Mouse (Mus musculus) layer of hippocampus, postnatal 14 days (tissue): Measurements from ENCODE around the gene Adap2. TPM values are rescaled to one million over a fixed set of nuclear protein-coding genes. Genes with fewer than 3 reads are reported as not detected.
A peak's percentile ranks its signal among the peaks of the same experiment; 100 is the strongest.
"Not testable (repeated sequence)": the region's sequence is repeated elsewhere in the genome, so short reads cannot be mapped to it uniquely, and the experiment has no call there.

Source experiments
- DNase-seq, 2 experiments: peaks; one replicate each; pipeline ENCODE4 v3.0.0; 2021 to 2022; ENCODE audit warnings: low spot score in 2 of 2, mixed read lengths in 1 of 2
- long read RNA-seq, 2 experiments: library from polyadenylated mRNA; stranded (forward); transcript quantifications; one replicate each; pipeline ENCODE4 v2.0.0; 2021
- total RNA-seq, 2 experiments: library from RNA; stranded (reverse); gene quantifications; 2 replicates each; pipeline ENCODE4 v1.2.3; 2021

The Adap2 gene
- 10 to 100 TPM; 10.3 to 11.0 TPM for total RNA-seq
- long read RNA-seq, experiment 1, partial matches to known transcripts, result 2 of 3 reads
- long read RNA-seq, experiment 1, other reads (novel, unspliced or antisense), result 0 of 3 reads
- long read RNA-seq, experiment 2, partial matches to known transcripts, result 2 of 2 reads
- long read RNA-seq, experiment 2, other reads (novel, unspliced or antisense), result 0 of 2 reads

DNA sequence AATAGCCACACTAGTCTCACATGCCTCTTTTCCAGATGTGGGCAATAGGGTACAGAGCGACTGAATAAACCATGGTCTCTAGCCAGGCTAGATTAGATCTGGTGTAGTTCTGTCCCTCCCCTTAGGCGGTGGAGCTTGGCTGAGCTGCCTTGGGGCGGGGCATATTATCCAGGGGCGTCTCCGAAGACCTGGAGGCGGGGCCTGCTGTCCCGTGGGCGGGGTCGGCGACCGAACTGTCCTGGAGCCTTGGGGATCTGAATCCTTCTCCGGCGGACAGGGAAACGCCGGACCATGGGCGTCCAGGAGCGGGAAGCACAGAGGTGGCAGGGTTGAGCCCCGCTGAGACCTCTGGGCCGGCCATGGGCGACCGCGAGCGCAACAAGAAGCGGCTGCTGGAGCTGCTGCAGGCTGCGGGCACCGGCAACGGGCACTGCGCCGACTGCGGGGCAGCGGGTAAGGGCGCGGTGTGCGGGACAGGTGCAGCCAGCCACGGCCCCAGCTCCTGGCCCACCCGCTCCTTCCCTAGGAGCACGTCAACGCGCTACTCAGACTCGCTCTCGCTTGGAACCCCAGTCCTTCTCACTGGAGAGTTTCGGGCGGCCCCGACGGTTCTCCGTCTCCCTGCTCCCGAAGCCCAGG is at the start of gene Adap2:
TSS of gene Adap2 (plus strand) at position 249 of the 639 bp plus-strand sequence.
- peak; percentile 66 to 70 for DNase-seq

DNA sequence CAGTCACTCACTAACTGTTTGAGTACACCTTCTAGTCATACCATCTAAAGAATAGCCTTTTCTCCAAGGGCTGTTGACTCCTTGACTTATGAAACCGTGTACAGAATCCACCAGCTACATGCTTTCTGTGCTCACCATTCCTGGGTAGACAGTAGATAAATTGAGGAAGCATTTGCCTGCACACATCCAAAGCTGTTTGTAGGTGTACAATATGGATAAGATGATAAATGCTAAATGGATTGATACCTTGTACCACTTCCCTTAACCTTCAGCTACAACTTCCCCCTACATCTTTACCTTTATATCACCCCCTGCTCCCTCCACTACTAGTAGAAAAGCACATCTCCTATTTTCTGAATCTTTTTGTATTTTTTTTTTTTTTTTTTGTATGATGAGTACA is 49.5 kb upstream of the Adap2 start:
- DNase-seq, result no peak

DNA sequence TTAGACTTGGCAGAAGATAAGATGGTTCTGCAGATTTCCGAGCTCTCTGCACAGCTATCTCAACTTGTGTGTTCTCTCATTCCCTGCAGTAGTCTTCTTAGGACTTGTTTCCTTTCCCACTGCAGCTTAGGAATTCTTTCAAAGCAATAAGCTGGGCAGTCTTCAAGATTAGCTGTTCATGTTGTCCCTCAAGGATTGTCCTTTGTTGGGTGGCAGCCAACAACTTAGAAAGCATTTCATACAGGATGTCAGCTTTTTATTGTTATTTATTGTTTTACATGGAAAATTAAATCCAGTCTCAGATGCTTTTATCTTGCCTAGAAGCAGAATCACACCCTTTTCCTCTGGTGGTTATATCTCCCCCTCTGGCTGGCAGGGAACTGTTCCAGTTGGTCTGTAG is 37.5 kb upstream of the Adap2 start:
- no peak for DNase-seq

DNA sequence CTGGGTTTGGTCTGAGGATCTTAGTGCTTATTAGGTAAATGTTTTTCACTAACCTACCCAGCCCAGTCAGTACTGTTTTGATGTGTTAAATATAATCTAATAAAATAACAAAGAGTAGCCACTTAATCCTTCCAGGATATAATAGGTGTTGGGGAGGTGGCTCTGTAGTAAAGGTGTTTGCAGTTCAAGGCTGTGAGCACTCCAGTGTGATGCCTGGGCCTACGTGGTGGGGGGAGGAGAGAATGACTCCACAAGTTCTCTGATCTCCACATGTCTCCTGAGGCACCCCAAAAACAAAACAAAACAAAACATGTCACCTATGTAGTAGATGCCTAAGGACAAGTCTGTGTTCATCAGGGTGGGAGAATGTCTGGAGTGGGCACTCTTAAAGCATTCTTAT is 21.9 kb upstream of the Adap2 start:
- no peak for DNase-seq

DNA sequence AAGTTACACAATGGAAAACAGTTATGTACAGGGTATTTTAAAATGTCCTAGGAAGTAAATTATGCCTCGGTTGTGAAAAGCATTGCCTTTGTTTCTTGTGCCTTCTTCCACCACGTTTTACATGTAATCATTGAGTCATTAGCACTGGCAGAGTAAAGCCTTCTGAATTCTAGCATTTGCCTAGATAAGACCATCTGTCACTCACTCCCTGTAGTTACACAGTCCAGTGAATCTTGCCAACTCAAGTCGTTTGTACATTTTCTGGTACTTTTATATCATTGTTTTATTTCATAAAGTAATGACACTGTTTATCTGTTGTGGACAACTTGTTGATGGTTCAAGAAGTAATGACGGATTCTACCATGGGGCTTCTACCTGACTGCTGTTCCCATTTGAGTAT is 19.2 kb upstream of the Adap2 start:
- no peak for DNase-seq

DNA sequence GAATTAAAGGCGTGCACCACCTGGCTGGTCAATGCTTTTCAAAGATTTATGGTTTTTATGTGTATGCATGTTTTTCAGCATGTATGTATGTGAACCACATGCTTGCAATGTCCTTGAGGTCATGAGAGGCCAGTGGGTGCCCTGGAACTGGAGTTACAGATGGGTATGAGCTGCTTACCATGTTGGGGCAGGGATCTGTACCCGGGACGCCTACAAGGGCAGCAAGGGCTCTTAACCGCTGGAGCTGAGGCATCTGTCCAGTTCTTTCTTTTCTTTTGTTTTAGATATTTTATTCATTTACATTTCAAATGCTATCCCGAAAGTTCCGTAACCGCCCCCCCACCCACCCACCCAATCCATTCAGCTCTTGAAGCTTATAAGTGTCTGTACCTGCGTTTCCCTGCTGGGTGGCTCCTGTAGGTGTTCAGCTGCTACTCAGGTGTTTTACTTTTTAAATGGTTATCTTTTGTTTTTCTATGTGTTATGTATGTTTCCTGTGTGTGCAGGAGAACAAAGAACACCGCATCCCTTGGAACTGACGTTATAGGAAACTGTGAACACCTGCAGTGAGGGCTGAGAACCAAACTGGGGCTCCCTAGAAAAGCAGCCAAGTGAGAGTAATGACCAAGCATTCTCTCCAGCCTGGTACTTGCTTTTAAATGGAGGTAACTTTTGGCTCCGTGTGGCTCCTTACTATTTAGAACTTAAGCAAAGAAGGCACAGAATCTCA is 17.8 kb upstream of the Adap2 start:
- DNase-seq, result no peak

DNA sequence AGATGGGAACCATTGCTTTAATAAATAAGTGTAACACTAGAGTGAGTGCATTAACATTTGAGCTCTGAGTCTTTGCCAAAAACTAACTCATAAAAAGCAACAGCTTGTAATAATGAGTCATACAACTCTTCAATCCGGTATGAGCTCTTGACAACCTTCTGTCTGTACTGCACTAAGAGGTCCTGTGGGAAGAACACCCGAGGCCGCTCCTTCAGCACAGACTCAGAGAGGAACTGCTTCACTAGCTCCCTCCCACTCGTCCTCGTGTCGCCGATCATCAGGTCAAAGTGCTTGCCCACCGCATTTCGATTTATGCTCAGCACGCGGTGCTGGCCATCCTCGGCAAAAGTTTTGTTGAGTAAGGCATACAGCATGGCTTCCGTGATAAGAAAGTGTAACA is 17.1 kb upstream of the Adap2 start:
- peak; percentile 12 to 32 for DNase-seq

DNA sequence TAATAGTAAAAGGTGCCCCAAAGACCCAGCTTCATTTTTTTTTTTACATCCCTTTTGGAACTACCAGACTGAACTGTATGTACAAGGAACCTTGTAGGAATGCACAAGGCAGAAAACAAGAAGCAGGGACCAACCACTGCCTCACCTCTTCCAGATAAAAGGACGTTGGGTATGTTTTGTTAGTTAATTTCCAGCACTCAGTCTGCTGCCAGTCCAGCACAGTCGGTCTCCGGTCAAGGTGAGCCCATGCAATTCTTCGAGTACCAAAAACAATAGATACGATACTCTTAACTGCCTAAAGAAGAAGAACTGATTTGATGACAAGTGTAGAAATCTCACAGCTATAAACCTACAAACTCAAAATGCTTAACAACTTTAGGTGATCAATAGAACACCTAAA is 16.1 kb upstream of the Adap2 start:
- no peak for DNase-seq

DNA sequence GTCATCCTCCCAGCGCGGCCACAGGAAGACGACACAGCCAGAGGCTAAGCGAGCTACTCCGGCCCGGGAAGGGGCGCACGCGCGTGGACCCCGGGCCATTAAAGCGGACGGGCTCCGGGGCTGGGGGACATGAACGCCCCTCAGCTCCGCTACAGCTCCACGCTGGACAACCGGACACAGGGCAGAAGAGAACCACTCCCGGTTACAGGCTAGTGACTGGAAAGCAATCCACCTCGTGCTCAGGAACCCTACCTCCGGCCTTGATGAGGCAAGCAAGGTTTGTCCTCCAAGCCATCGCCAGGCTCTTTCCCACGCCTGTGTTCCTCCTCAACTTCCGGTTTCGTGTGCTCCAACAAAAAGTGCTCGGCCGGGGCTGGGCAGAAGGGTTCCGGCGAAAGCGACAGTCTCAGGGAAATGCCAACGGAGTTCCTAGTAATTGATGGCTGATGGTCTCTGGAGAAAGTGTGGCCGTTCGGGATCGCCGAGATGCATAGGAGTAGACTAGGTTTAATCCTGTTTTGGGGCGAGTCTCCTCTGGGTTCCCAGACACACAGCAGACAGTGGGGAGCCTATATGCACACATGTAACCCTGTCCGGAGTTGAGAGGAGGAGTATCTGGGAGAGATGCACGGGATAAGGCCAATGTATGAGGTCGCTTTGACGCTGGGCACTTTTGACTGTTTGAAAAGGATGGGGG is 11.9 kb upstream of the Adap2 start, which contains the start of gene Tefm:
TSS of gene Tefm (minus strand) at position 351 of the 697 bp plus-strand sequence.
- DNase-seq, result peak; percentile 87 to 90

DNA sequence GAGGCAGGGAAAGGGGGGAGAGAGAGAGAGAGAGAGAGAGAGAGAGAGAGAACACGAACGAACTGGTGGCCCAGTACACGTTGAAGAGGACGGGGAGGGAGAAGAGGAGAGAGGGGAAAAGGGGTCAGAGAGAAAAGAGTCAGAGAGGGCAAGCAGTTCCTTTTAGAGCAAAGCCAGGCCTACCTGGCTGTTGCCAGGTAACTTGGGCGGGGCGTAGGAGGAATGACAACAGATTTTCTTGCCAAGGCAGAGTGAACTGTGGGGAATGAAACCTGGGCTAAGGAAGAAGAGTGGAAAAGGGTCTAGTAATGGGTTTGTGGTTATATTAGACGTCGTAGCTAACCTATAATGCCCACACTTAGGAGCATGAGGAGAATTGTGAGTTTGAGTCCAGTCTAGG is 11.0 kb upstream of the Adap2 start:
- DNase-seq, result no peak

DNA sequence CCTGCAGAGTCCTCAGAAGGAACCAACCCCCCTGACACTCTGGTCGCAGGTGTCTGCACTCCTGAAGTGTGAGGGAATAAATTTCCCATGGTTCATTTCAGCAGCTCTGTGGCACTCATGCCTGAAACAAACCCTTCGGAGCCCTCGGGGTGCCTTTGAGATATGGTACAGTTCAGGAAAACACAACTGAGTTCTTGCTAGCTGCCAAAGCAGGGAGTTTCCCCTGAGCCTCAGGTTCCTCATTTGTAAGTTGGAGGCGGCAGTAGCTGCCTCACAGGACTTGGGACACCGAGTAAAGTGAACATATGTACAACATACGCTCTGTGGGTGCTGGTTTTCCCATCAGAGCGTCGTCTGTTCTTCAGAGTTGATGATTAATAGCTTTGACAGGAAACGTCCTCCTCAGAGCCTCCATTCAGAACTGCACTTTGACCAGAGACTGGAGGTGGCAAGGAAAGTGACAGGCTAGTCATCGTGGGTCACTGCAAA is 8.1 kb upstream of the Adap2 start:
- DNase-seq, result no peak

DNA sequence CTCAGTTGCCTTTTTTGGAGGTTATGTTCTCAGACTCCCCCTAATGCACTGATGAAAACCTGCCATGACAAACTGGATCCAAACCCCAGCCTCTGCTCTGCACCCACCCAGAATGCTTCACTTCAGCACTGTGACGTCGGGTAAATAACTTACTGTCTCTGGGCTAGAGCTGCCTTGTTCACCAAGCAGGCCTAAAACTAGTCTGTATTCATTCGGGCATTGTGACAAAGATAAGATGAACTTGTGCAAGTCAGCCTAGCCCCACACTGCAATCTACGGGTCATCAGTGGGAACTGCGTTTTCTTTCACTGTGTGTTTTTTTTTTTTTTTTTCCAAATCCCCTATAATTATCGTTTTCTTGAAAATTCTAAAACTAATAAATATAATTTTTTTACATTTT is 6.2 kb upstream of the Adap2 start:
- DNase-seq, result no peak

DNA sequence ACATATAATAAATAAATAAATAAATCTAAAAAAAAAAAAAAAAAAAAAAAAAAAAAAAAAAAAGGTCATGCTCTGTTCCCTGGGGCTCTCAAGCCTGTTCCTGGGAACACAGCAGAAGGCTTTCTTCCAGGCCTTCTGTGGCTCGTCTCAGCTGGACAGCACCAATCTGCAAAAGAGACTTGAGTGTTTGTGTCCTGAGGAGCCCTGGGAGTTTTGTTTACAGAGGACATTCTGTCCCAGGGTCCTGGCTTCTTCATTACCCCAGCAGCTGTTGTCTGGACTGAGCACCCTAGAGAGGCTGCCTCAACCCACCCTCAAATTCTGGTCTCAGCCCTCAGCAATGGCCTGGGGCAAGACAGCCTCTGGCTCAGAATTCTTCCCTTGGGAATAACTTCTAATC is 5.6 kb upstream of the Adap2 start:
- no peak for DNase-seq

DNA sequence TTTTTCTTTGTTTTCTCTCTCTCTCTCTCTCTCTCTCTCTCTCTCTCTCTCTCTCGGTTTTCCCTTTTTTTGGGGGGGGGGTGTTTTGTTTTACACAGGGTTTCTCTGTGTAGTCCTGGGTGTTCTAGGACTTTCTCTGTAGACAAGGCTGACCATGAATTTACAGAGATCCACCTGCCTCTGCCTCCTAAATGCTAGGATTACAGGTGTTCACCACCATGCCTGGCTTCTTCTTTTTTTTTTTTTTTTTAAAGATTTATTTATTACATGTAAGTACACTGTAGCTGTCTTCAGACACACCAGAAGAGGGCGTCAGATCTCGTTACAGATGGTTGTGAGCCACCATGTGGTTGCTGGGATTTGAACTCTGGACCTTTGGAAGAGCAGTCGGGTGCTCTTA is 4.9 kb upstream of the Adap2 start:
- DNase-seq, result not testable (repeated sequence)

DNA sequence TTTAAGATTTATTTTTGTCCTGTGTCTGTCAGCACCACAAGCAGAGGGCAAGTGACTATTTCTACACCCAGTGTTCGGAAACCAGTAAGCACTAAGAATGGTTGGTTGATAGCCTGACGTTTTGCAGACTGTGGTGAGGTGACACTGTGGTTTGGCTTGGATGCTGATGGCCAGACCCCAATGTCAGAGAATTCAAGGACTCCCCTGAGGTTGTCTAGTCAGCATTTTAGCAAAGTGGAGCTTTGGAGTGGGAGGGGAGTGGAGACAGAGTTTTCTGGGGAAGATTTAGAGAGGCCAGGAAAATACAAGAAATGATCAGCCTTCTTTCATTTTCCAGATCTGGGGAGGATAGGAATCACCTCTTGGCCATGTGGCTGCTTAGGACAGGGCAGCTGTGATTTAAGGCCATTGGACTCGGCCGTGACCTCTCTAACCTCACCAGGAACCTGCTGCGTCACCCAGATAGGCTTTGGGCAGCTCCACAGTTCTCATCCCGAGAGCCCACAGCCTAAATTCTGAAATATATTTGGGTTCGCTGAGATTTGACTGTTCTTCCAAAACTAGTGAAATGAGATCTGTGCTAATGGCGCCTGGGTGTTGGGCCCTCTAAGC is 4.4 kb upstream of the Adap2 start:
- no peak for DNase-seq

DNA sequence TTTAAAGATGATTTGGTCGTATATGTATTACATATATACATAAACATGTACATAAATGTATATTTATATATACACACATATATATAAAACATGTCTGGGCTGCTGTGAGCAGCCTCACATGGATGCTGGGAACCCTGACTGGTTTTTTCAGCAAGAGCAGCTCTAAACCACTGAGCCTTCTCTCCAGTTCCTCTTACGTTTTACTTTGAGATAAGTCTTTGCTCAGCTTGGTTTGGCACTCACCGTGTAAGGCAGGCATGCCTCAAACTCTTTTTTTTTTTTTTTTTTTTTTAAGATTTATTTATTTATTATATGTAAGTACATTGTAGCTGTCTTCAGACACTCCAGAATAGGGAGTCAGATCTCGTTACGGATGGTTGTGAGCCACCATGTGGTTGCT is 3.3 kb upstream of the Adap2 start:
- no peak for DNase-seq

DNA sequence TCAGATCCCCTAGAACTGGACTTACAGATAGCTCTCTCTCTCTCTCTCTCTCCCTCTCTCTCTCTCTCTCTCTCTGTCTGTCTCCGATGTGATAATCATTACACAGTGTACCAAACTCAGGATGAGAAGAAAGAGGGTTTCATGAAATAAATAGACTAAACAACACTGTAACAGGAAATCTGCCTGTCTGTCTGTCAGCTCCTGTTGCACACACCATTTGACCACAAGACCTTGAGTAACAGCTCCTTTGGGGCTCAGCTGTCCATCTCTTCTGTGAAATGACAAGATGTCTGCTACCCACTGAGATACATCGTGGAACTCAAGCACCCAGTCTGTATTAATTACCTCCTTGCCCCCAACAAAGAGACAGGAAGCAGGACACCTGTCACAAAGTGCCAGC is 2.4 kb upstream of the Adap2 start:
- DNase-seq, result no peak

DNA sequence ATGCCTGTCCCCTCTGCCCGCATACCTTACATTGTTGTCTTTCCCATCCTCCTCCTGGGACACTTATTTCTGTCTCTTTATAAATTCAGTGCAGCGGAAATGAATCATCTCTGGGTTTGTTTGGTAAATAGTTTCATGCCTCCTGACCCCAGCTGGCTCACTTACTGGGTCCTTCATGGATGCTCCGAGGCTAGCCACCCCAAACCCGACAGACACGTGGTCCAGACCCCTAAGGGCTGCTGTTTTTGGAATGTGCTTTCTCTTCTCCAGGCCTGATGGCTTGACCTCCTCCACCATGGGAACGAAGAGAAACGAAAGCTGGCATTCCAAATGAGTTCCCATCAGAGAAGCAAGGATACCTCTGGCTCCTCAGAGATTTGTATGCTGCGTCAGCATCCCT is 1.5 kb upstream of the Adap2 start:
- DNase-seq, result no peak

DNA sequence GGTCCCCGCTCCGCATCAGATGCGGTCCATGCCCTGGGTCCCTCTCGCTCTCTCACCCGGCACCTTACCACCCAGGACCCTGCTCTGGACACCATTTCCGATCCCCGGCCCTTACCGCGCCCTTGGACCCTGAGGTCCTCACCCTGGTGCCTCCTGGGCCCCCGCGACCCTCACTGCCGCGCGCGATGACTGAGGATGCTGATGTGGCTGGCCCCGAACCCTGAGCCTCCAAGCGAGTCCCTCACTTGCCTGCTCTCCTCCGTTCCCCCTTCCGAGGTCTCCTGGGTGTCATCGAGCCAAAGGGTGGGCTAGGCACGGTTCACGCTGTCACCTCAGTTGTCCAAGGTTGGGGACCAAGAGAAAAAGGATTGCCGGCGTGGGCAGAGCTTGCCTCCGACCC is 596 bp downstream of the Adap2 start:
- no peak for DNase-seq

DNA sequence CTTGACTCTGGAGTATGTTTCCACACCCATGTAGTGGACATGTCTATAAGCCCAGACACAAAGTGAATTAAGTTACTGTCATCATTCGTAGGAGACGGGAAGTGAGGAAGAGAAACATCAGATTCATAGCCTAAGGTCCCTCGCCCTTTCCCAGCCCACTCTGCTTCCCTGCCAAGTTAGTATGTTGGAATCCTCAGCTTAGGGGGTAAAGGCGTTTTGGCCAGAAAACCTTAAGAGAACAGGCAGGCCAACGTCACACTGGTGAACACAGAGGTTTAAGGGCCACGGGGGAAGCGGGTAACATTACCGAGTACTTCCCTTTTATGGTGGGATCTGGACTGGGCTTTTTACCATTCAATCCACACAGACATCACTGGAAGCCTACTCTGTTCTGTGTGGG is 1.6 kb downstream of the Adap2 start:
- no peak for DNase-seq

DNA sequence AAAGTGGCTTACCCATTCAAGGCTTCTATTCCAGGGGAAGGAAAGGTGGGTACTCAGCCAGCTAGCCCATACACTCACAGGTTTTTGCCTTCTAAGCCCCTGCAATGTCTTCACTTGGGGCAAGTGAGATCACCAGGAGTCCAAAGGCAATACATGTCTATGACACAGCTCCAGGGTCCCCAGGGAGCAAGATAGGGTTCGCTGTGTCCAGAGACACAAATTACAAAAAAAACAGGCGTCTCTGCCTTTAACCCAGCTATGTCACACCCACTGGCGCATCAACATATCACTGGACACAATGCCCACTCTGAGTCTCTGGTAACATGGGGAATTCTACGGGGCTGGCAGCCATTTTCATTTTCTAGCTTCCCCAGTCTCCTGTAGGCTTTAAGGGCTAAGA is 2.1 kb downstream of the Adap2 start:
- no peak for DNase-seq
